8 mouse cellular contexts compared by ENCODE assay signal in genomic region chr1:167308261-167309054, GRCm38 (mm10). TPM values are rescaled to one million over a fixed set of nuclear protein-coding genes. Genes with fewer than 3 reads are reported as not detected.
DNase-seq lines count a peak whose midpoint lies in the region; ATAC-seq and TF ChIP-seq lines count a peak whose summit lies in the region.

Gene Tmco1, plus strand, starts transcription at chr1:167308378.

- H3K4me1 ChIP-seq in forebrain, embryonic 10.5 days = peaks cover 24% of the 10 kb centered on the region
- peaks cover 8% of the 10 kb centered on the region; the same call in 1 of the 2 replicates for H3K4me1 ChIP-seq in heart, embryonic 15.5 days (replicated peaks)
- H3K4me1 ChIP-seq in liver, embryonic 14.5 days (replicated peaks; ENCODE audit: control insufficient read depth in 2 of 2, insufficient read depth in 2 of 2, low read length in 1 of 2) = peaks cover 14 to 15% of the 10 kb centered on the region in 2 experiments
- no peaks in the 10 kb centered on the region for H3K4me1 ChIP-seq in neural tube, embryonic 11.5 days (ENCODE audit: control insufficient read depth, insufficient read depth, low read length)
- H3K4me1 ChIP-seq in stomach, postnatal 0 days (replicated peaks; ENCODE audit: control insufficient read depth, insufficient read depth) = no peaks in the 10 kb centered on the region

- peak within 1 kb of the TSS; percentile 93 for H3K9ac ChIP-seq in heart, embryonic 15.5 days
- H3K9ac ChIP-seq in liver, embryonic 14.5 days (replicated peaks) = peak within 1 kb of the TSS; percentile 94
- peak within 1 kb of the TSS; percentile 97 for H3K9ac ChIP-seq in neural tube, embryonic 11.5 days (ENCODE audit: low read length)
- H3K9ac ChIP-seq in stomach, postnatal 0 days (ENCODE audit: low read length) = peak within 1 kb of the TSS; percentile 90

- peak; percentile 97 for ATAC-seq in CD4-positive, CD25-positive, alpha-beta regulatory T cell, adult 4 months
- peak; percentile 98 for ATAC-seq in heart, embryonic 15.5 days (replicated peaks; ENCODE audit: insufficient number of reproducible peaks, insufficient read depth, low FRiP score, low read depth)
- ATAC-seq in liver, embryonic 14.5 days (ENCODE audit: insufficient read depth) = peak; percentile 94
- peak; percentile 98 for ATAC-seq in neural tube, embryonic 11.5 days (ENCODE audit: insufficient read depth, low FRiP score, low TSS enrichment)
- peak; percentile 99 for ATAC-seq in stomach, postnatal 0 days (ENCODE audit: low FRiP score, low TSS enrichment)

- H3K4me2 ChIP-seq in heart, embryonic 15.5 days = peak within 1 kb of the TSS; percentile 77
- H3K4me2 ChIP-seq in liver, embryonic 14.5 days (ENCODE audit: low read depth) = peak within 1 kb of the TSS; percentile 92
- H3K4me2 ChIP-seq in neural tube, embryonic 11.5 days (ENCODE audit: low read depth) = peak within 1 kb of the TSS; percentile 71
- H3K4me2 ChIP-seq in stomach, postnatal 0 days (replicated peaks; ENCODE audit: low read depth) = peak within 1 kb of the TSS; percentile 91

- DNase-seq in c-Kit-negative CD71-positive TER-119-positive erythroid progenitor cells, embryonic 14.5 days (ENCODE audit: low read depth, low spot score) = peak; percentile 90
- DNase-seq in forebrain, embryonic 10.5 days (ENCODE audit: extremely low spot score, low spot score) = peak; percentile 97
- peak; percentile 98 to 99 for DNase-seq in kidney, postnatal 25 days
- DNase-seq in liver, embryonic 14.5 days (ENCODE audit: low read depth in 3 of 3, low spot score in 3 of 3) = peak; percentile 91 to 93 (median 92)
- DNase-seq in neural tube, embryonic 11.5 days (ENCODE audit: low spot score) = peak; percentile 98
- DNase-seq in stomach, postnatal 0 days (ENCODE audit: low spot score) = peak; percentile 98

- H3K4me3 ChIP-seq in forebrain, embryonic 10.5 days = peak within 1 kb of the TSS; percentile 83
- H3K4me3 ChIP-seq in heart, embryonic 15.5 days = peak within 1 kb of the TSS; percentile 90
- H3K4me3 ChIP-seq in liver, embryonic 14.5 days (ENCODE audit: insufficient read depth in 1 of 2, low read depth in 2 of 2, low read length in 2 of 2) = peak within 1 kb of the TSS; percentile 76 to 91
- peak within 1 kb of the TSS; percentile 76 for H3K4me3 ChIP-seq in neural tube, embryonic 11.5 days (ENCODE audit: low read depth, low read length)
- H3K4me3 ChIP-seq in stomach, postnatal 0 days (ENCODE audit: low read depth, low read length) = peak within 1 kb of the TSS; percentile 69

- TF ChIP-seq EP300 in liver, embryonic 14.5 days (IDR thresholded peaks at IDR 0.05; ENCODE audit: low read depth) = peak; percentile 79
- peak; percentile 99 for TF ChIP-seq EP300 in stomach, postnatal 0 days (optimal IDR thresholded peaks at IDR 0.05)

- peak within 1 kb of the TSS; percentile 98 for H3K27ac ChIP-seq in forebrain, embryonic 10.5 days
- H3K27ac ChIP-seq in heart, embryonic 15.5 days = peak within 1 kb of the TSS; percentile 88
- H3K27ac ChIP-seq in liver, embryonic 14.5 days = peak within 1 kb of the TSS; percentile 75
- peak within 1 kb of the TSS; percentile 87 for H3K27ac ChIP-seq in neural tube, embryonic 11.5 days (ENCODE audit: low read depth, low read length)
- peak within 1 kb of the TSS; percentile 95 for H3K27ac ChIP-seq in stomach, postnatal 0 days (replicated peaks)

- H3K9me3 ChIP-seq in forebrain, embryonic 10.5 days = no peaks in the 10 kb centered on the region
- no peaks in the 10 kb centered on the region for H3K9me3 ChIP-seq in heart, embryonic 15.5 days (replicated peaks)
- H3K9me3 ChIP-seq in liver, embryonic 14.5 days (ENCODE audit: control insufficient read depth, low read length) = no peaks in the 10 kb centered on the region
- no peaks in the 10 kb centered on the region for H3K9me3 ChIP-seq in neural tube, embryonic 11.5 days (ENCODE audit: control insufficient read depth, low read length)
- no peaks in the 10 kb centered on the region for H3K9me3 ChIP-seq in stomach, postnatal 0 days (ENCODE audit: control insufficient read depth, low read length)

- under 1% methylated on average over 82 of the region's 82 CpGs for WGBS in forebrain, embryonic 10.5 days
- WGBS in heart, embryonic 15.5 days = under 1% methylated on average over 82 of the region's 82 CpGs
- under 1% methylated on average over 82 of the region's 82 CpGs for WGBS in liver, embryonic 14.5 days (ENCODE audit: insufficient replicate concordance)
- under 1% methylated on average over 82 of the region's 82 CpGs for WGBS in neural tube, embryonic 11.5 days
- under 1% methylated on average over 82 of the region's 82 CpGs for WGBS in stomach, postnatal 0 days

- no peak for TF ChIP-seq CTCF in liver, embryonic 14.5 days (IDR thresholded peaks at IDR 0.05; ENCODE audit: low read depth)
- TF ChIP-seq CTCF in stomach, postnatal 0 days (IDR thresholded peaks at IDR 0.05; ENCODE audit: low read depth) = peak; percentile 41; the same call in 1 of the 2 replicates

- peaks cover 17% of the 10 kb centered on the region for H3K36me3 ChIP-seq in forebrain, embryonic 10.5 days (replicated peaks)
- peaks cover 3% of the 10 kb centered on the region; the same call in 1 of the 2 replicates for H3K36me3 ChIP-seq in heart, embryonic 15.5 days
- no peaks in the 10 kb centered on the region; the same call in none of the 2 replicates for H3K36me3 ChIP-seq in liver, embryonic 14.5 days (replicated peaks; ENCODE audit: control insufficient read depth, insufficient read depth, low read depth)
- no peaks in the 10 kb centered on the region for H3K36me3 ChIP-seq in neural tube, embryonic 11.5 days (ENCODE audit: control insufficient read depth, insufficient read depth, low read length)
- H3K36me3 ChIP-seq in stomach, postnatal 0 days (ENCODE audit: control insufficient read depth, insufficient read depth, low read length) = no peaks in the 10 kb centered on the region

- no peaks in the 10 kb centered on the region for H3K27me3 ChIP-seq in forebrain, embryonic 10.5 days (ENCODE audit: poor library complexity, severe bottlenecking)
- H3K27me3 ChIP-seq in heart, embryonic 15.5 days = 0 out of 2 replicates have a peak, but pooled peaks cover 2% of the 10 kb centered on the region
- no peaks in the 10 kb centered on the region for H3K27me3 ChIP-seq in liver, embryonic 14.5 days (ENCODE audit: control insufficient read depth, insufficient read depth, low read length)
- no peaks in the 10 kb centered on the region for H3K27me3 ChIP-seq in neural tube, embryonic 11.5 days (ENCODE audit: control insufficient read depth, insufficient read depth, low read length)
- H3K27me3 ChIP-seq in stomach, postnatal 0 days (ENCODE audit: control insufficient read depth, insufficient read depth, low read length) = no peaks in the 10 kb centered on the region

RNA-seq across cellular contexts. Expression of gene Tmco1, which starts in this region (rescaled TPM):
- polyA plus RNA-seq in CD4-positive, CD25-positive, alpha-beta regulatory T cell, adult 4 months (2017; shearing (Covaris generic)) = 100 to 1,000 TPM; 102 to 115 TPM
- 73.4 and 77.1 TPM in 2 replicates for polyA plus RNA-seq in forebrain, embryonic 10.5 days (2016; fragmentation: Nextera tagmentation; extraction: Ambion mirVana)
- 77.2 and 81.9 TPM in 2 replicates for polyA plus RNA-seq in heart, embryonic 15.5 days (2015; fragmentation: Nextera tagmentation; extraction: Ambion mirVana)
- 33.4 and 43.4 TPM in 2 replicates for polyA plus RNA-seq in liver, embryonic 14.5 days (2012; rRNA removed)
- 64.1 and 65.4 TPM in 2 replicates for polyA plus RNA-seq in liver, embryonic 14.5 days (2014; fragmentation: Nextera tagmentation; extraction: Ambion mirVana)
- 81.9 and 93.0 TPM in 2 replicates for polyA plus RNA-seq in neural tube, embryonic 11.5 days (2014; fragmentation: Nextera tagmentation; extraction: Ambion mirVana)
- polyA plus RNA-seq in stomach, postnatal 0 days (2015; fragmentation: Nextera tagmentation; extraction: Ambion mirVana) = 77.2 and 81.8 TPM in 2 replicates

Comparison
In these comparisons a context has a peak if more than half of its experiments do, and no peak if none do; other contexts are left out.
1. Peak in every context shown above with its lines: DNase-seq, ATAC-seq, H3K4me3 ChIP-seq and H3K27ac ChIP-seq.